Mouse (Mus musculus) heart, adult 18-20 months (tissue): ENCODE measurements around the gene Hnrnpm. TPM values are rescaled to one million over a fixed set of nuclear protein-coding genes. Genes with fewer than 3 reads are reported as not detected.
"Not testable (repeated sequence)": the region's sequence is repeated elsewhere in the genome, so short reads cannot be mapped to it uniquely, and the experiment has no call there.

Source experiments
- DNase-seq, 2 experiments: peaks; one replicate each; pipeline ENCODE4 v3.0.0; 2021 to 2022; ENCODE audit warnings: mixed read lengths in 1 of 2
- long read RNA-seq, 2 experiments: library from polyadenylated mRNA; stranded (forward); transcript quantifications; one replicate each; pipeline ENCODE4 v2.0.0; 2021
- total RNA-seq, 2 experiments: library from RNA; stranded (reverse); gene quantifications; 2 replicates each; pipeline ENCODE4 v1.2.3; 2021

Gene Hnrnpm
- total RNA-seq: 10 to 100 TPM; 89.0 to 93.4 TPM
- long read RNA-seq, experiment 1, partial matches to known transcripts: 15 of 19 reads
- long read RNA-seq, experiment 1, other reads (novel, unspliced or antisense): 3 of 19 reads
- long read RNA-seq, experiment 2, partial matches to known transcripts: 10 of 11 reads
- long read RNA-seq, experiment 2, other reads (novel, unspliced or antisense): 1 of 11 reads

DNA sequence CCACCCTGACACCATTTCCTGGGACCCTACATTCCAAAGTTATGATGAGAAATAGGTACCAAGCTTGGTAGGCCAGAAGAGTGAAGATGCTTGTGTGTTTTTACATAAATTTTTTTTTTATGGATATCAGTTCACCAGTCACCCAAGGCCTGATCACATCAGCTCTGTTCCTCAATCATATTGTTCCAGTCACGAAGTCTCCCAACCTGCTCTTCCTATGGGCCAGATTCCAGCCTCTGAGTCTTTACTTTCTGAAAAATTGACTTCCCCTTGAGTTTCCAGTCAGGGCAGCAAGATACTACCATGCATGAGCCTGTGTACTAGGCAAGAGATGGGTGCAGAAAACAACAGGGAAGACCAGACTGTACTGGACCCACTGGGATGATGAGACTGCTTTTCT is at the start of gene Hnrnpm:
Gene Hnrnpm (minus strand): TSS at position 101 of the 400 bp plus-strand sequence.
- no peak for DNase-seq

DNA sequence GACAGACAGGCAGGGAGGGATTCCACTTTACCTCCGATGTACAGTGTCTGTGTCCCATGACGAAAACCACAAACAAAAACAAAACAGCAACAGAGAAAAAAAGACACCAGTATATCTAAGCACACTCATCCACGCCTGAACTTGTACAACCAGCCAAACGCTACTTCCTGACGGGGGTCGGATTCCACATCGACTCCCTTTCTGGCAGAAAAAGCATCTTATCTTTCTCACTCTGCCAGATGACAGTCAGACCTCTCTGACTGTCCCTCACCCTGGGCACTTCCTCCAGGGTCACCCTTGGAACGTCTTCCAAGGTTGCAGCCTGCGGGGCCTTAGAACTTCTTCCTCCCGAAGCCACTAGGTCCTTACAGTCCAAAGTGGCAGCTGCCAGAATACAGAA is 46.9 kb upstream of the Hnrnpm start:
- not testable (repeated sequence) for DNase-seq

- DNase-seq: peak in 1 of 2 experiments; percentile 35
Measured at GRCm38 (mm10) chr17:33732556-33733083, 46.0 kb upstream of the Hnrnpm start.

GRCm38 (mm10) chr17:33729215-33729614 is 42.6 kb upstream of the Hnrnpm start:
- DNase-seq: no peak

DNA sequence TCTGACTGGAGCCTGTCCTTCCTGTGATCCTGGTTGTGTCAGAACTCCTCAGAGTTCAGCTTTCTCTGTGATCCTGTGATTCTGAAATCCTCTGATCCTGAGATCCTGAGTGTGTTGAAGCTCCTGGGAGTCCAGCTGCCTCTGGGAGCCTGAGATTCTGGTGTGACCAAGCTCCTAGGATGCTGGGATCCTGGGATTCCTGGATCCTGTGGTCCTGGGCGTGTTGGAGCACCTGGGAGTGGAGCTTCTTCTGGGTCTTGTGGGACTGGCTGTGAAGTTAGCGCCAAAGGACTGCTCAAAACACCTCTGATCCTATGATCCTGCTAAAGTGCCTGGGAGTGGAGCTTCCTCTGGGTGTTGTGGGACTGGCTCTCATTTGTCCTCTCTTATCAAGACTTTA is 41.7 kb upstream of the Hnrnpm start:
- no peak for DNase-seq

- no peak for DNase-seq
Measured at GRCm38 (mm10) chr17:33719736-33720378, 33.2 kb upstream of the Hnrnpm start.

GRCm38 (mm10) chr17:33718944-33719725 is 32.5 kb upstream of the Hnrnpm start:
- DNase-seq: no peak

DNA sequence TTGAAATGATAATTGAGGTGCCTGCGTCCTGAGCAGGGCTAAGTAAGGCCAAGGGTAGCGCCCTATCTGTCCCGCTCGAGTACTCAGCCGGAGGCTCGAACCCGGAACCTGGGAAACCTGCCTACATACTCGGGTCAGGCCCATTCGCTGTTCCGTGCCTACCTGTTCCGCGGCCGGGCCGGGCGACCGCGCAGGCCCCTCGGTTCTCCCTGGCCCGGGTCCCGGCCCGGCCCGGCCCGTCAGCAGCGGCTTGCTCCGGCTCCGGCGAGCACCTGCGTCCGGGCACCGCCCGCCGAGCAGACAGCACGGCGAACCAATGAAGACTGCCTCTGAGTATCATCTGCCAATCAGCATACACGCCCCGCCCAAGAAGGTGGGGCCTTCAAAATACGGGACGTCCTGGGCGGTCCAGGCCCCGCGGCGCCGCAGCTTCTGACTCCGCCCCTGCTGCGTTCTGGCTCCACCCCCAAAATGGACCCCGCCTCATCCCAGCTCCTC is 31.8 kb upstream of the Hnrnpm start, which contains the start of gene March2:
Gene March2 (minus strand): TSS at position 287 of the 498 bp plus-strand sequence.
- peak; percentile 99 for DNase-seq

GRCm38 (mm10) chr17:33717982-33718381 is 31.3 kb upstream of the Hnrnpm start:
- DNase-seq: no peak

GRCm38 (mm10) chr17:33717246-33717645 is 30.6 kb upstream of the Hnrnpm start:
- DNase-seq: no peak

DNA sequence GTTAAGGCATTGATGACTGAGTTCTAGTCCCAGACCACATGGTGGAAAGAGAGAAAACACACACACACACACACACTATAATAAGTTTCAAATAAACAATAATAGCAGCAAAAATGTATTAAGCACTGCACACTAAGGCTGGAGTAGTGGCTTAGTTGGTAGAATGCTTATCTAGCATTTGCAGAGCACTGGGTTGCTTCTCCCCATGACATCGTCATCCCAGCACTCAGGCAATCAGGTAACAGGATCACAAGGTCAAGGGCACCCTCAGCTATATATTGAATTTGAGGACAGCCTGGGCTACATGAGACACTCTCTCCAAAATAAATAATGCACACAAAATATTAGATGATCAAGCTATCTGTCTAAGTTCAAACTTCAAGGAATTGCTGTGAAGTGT is 28.1 kb upstream of the Hnrnpm start:
- DNase-seq: no peak

DNA sequence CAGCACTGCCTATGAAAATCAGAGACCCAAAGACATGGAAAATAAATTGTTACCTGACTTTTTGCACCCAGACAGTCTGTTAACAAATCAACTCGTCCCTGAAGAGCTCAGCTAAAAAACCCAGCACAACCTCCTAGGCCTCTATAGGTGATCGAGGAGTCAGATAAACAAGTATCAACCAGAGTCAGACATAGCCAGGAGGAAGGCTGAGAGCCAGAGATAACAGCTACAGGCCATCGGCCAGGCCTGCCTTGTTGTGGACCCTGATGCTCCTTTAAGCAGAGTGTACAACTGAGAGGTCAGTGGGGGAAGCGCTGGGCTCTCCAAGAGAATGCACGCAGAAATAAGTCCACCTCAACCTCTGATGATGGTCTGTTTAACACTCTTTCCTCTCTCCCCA is 26.6 kb upstream of the Hnrnpm start:
- DNase-seq: peak in 1 of 2 experiments; percentile 18

DNA sequence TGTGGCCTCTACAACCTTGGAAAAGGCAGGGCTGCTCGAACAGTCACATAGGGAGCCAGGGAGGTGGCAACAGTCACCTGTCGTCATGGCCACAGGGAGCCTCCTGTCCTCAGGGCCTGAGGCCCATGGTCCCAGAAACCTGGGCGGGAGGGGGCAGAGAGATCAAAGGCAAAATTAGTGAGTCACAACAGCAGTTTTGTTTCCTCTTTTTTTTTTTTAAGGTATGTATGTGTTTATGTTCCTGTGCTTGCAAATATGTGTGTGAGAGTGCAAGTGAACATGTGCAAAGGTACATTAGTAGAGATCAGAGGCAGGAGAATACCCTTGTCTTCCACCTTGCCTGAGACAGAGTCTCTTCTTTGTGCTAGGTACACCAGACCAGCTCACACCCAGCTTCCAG is 23.2 kb upstream of the Hnrnpm start:
- no peak for DNase-seq

DNA sequence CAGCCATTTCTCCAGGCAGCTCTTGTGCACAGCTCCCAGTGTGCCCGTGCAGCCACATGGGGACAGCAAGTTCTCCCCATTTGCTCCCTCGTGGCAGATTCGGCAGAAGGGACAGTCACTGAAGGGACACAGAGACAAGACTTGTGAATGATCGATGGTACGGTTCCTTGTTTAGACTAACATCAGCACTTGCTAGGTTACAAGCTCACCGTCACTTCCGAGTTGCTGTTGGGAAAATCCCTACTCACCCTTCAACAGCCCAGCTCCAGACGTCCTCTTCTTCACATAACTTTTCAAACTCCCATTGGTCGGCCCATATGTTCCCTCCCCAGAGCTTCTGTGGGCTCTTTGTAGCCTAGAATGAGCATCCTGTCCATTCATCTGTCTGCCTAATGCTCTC is 16.4 kb upstream of the Hnrnpm start:
- no peak for DNase-seq

- DNase-seq: no peak
Measured at GRCm38 (mm10) chr17:33702178-33702577, 15.5 kb upstream of the Hnrnpm start.

- DNase-seq: no peak
Measured at GRCm38 (mm10) chr17:33695471-33695870, 8.8 kb upstream of the Hnrnpm start.

GRCm38 (mm10) chr17:33685249-33685653 is 1.4 kb downstream of the Hnrnpm start:
- DNase-seq: peak; percentile 98 to 99

DNA sequence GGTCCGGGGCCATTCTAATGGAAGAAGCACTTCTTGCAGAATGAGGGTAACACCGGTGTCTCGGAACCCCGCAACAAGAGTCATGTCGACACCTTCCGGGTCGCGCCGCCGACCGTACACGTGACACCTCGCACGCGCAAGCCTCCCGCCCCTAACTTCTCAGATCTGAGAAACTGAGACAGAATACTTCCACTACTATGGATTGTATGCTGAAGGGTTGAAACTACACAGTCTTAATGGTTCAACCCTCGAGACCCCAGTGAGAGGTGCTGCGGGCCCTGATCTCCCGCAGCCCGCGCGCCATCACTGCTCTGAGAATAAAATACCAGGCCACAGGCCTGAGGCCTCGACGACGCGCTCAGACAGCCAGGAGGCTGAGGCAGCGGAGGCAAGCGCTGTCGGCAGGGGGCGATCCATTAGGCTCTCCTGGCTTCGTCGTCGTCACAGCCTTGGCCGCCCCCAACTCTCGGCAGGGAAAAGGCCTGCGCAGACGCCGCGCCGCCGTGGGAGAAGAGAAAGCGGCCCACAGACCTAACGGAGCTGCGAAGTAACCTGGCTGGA is 1.9 kb downstream of the Hnrnpm start:
- DNase-seq: peak in 1 of 2 experiments; percentile 69

- no peak for DNase-seq
Measured at GRCm38 (mm10) chr17:33681767-33682166, 4.9 kb downstream of the Hnrnpm start.

DNA sequence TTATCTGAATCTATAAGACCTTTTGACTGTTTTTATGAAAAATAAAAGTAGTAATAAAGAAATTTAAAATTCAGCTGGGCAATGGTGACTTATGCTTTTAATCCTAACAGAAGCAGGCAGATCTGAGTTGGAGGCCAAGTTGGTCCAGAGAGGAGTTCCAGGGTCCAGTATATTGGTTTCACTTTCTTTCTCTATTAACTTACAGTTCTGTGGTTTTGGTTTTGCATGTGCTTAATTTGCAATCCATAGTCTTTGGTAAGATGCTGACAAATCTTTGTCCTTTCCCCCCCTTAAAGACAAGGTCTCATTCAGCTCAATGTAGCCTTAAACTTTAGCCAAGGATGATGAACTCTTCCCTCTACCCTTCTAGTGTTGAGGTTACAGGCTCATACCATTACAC is 7.9 kb downstream of the Hnrnpm start:
- DNase-seq: no peak

DNA sequence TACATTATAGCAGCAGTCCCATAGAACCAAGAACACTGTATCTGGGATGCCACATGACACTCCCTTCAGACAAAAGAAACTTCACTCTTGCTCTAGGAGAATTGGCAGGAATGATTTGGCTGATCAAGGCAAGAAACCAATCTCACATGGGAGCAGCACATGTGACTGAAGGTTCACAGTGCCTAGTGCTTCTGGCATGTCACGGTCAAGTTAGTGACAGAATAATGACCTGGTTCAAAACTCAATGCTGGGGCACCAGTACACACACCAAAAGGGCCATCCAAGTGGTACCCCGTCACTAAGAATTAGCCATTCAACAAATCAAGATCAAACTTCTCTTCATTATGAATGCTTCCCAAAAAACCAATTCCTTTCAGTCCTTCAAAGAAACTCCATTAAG is 10.6 kb downstream of the Hnrnpm start:
- no peak for DNase-seq

DNA sequence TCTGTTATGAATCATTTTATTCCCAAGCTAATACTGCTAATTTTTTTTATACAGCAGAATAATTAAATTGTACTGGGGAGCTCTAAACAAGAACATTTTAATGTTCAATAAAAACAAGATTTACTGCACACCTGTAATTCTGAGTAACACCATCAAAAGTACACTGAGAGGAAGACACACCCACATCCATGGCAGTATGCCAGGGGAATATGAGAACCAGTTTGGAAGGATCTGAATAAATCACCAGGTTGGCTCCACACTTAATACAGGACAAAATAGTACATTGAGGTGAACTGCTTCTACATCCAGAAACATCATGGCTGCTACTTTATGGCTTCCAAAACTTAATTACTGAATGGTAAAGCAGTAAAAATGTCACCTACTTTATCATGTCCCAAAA is 11.2 kb downstream of the Hnrnpm start:
- DNase-seq: peak; percentile 37 to 58
